In the genomic region with DNA sequence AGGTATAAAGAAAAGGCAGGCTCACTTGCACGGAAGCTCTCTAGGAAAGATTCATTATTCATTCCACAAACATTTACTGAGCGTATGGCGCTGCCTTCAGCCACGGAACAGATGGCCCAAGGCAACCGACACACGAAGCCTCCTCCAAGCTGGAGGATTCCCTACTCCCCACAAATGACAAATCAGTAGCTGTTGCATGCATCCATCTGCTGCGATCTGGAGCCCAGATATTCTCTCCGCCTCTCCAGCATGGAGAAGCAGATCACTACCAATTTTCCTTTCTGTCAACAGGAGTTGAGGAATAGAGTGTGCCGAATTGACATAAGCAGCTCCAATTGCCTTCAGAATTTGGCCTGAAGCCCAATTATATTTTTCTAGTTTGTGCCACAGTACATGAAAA, we compare ENCODE assay signal across 12 mouse cellular contexts.
DNase-seq lines count a peak whose midpoint lies in the region; ATAC-seq lines count a peak whose summit lies in the region.
"Had no signal": no experiment of that assay in that cellular context is flagged by ENCODE, and none has a peak within 500 bp of the region (broad histone marks: within the 10 kb centered on the region; RNA-seq: fewer than 3 reads in every experiment).

No protein-coding gene starts in this region.

- H3K27ac ChIP-seq in midbrain, embryonic 14.5 days (replicated peaks; ENCODE audit: low read depth, low read length): no peak overlapping the region
- H3K27ac ChIP-seq in midbrain, embryonic 16.5 days (ENCODE audit: low read length): no peak overlapping the region
- no peak overlapping the region for H3K27ac ChIP-seq in neural tube, embryonic 15.5 days (replicated peaks)
- no peak overlapping the region for H3K27ac ChIP-seq in kidney, embryonic 16.5 days (ENCODE audit: low read length)
- H3K27ac ChIP-seq: heart, embryonic 13.5 days; kidney, postnatal 0 days had no signal

- H3K4me1 ChIP-seq in midbrain, embryonic 14.5 days (ENCODE audit: control insufficient read depth, insufficient read depth, low read length): no peaks in the 10 kb centered on the region
- H3K4me1 ChIP-seq in midbrain, embryonic 16.5 days (ENCODE audit: control insufficient read depth, insufficient read depth, low read length): no peaks in the 10 kb centered on the region
- no peaks in the 10 kb centered on the region for H3K4me1 ChIP-seq in neural tube, embryonic 15.5 days
- H3K4me1 ChIP-seq in kidney, embryonic 16.5 days (ENCODE audit: insufficient read depth, low read length): no peaks in the 10 kb centered on the region
- H3K4me1 ChIP-seq: heart, embryonic 13.5 days; megakaryocyte, embryonic 14.5 days had no signal

- ATAC-seq in midbrain, embryonic 14.5 days (ENCODE audit: low FRiP score, low TSS enrichment): no peak
- ATAC-seq in midbrain, embryonic 16.5 days: no peak
- no peak for ATAC-seq in neural tube, embryonic 15.5 days (ENCODE audit: low FRiP score)
- no peak for ATAC-seq in kidney, embryonic 16.5 days (ENCODE audit: low FRiP score, low TSS enrichment)

- no peak overlapping the region for H3K4me3 ChIP-seq in midbrain, embryonic 14.5 days (replicated peaks; ENCODE audit: low read depth, low read length)
- no peak overlapping the region for H3K4me3 ChIP-seq in midbrain, embryonic 16.5 days (ENCODE audit: low read depth, low read length)
- H3K4me3 ChIP-seq in neural tube, embryonic 15.5 days (replicated peaks): no peak overlapping the region
- no peak overlapping the region for H3K4me3 ChIP-seq in kidney, embryonic 16.5 days (ENCODE audit: low read length)
- H3K4me3 ChIP-seq: heart, embryonic 13.5 days; megakaryocyte, embryonic 14.5 days had no signal

- 74% methylated on average over 9 of the region's 9 CpGs for WGBS in midbrain, embryonic 14.5 days
- 79% methylated on average over 9 of the region's 9 CpGs for WGBS in midbrain, embryonic 16.5 days
- 72% methylated on average over 9 of the region's 9 CpGs for WGBS in neural tube, embryonic 15.5 days
- 87% methylated on average over 9 of the region's 9 CpGs for WGBS in kidney, embryonic 16.5 days

- no peaks in the 10 kb centered on the region for H3K27me3 ChIP-seq in midbrain, embryonic 14.5 days (ENCODE audit: control insufficient read depth, insufficient read depth, low read length)
- H3K27me3 ChIP-seq in midbrain, embryonic 16.5 days (ENCODE audit: control insufficient read depth, insufficient read depth, low read depth, low read length): no peaks in the 10 kb centered on the region
- no peaks in the 10 kb centered on the region for H3K27me3 ChIP-seq in neural tube, embryonic 15.5 days (replicated peaks)
- H3K27me3 ChIP-seq in kidney, embryonic 16.5 days (ENCODE audit: insufficient read depth, low read length): no peaks in the 10 kb centered on the region
- H3K27me3 ChIP-seq: heart, embryonic 13.5 days; megakaryocyte, embryonic 14.5 days had no signal

- no peaks in the 10 kb centered on the region for H3K9me3 ChIP-seq in midbrain, embryonic 14.5 days (ENCODE audit: control insufficient read depth, low read length)
- no peaks in the 10 kb centered on the region for H3K9me3 ChIP-seq in midbrain, embryonic 16.5 days (replicated peaks; ENCODE audit: control insufficient read depth, low read length, poor library complexity, severe bottlenecking)
- H3K9me3 ChIP-seq in neural tube, embryonic 15.5 days (replicated peaks): no peaks in the 10 kb centered on the region
- no peaks in the 10 kb centered on the region for H3K9me3 ChIP-seq in kidney, embryonic 16.5 days (ENCODE audit: low read length)

- no peak overlapping the region for H3K4me2 ChIP-seq in midbrain, embryonic 14.5 days (ENCODE audit: low read length)
- no peak overlapping the region for H3K4me2 ChIP-seq in midbrain, embryonic 16.5 days (ENCODE audit: low read length)
- no peak overlapping the region for H3K4me2 ChIP-seq in neural tube, embryonic 15.5 days
- no peak overlapping the region for H3K4me2 ChIP-seq in kidney, embryonic 16.5 days (replicated peaks; ENCODE audit: low read depth, low read length)
- H3K4me2 ChIP-seq: heart, embryonic 13.5 days had no signal

- DNase-seq in midbrain, embryonic 14.5 days: peak; percentile 21
- DNase-seq in frontal cortex, adult 2 months (ENCODE audit: extremely low spot score in 1 of 2, low spot score in 1 of 2): peak; percentile 87 to 90
- peak; percentile 84 to 87 for DNase-seq in layer of hippocampus, postnatal 36 days
- peak; percentile 0 for DNase-seq in skeletal muscle tissue, adult 2 months (ENCODE audit: low read depth, low spot score)
- DNase-seq in liver: no peak
- DNase-seq: adrenal gland, postnatal 10 days had no signal

- H3K36me3 ChIP-seq in midbrain, embryonic 14.5 days (ENCODE audit: control insufficient read depth, insufficient read depth, low read length): no peaks in the 10 kb centered on the region
- H3K36me3 ChIP-seq in midbrain, embryonic 16.5 days (ENCODE audit: control insufficient read depth, insufficient read depth, low read length): no peaks in the 10 kb centered on the region
- H3K36me3 ChIP-seq in neural tube, embryonic 15.5 days: no peaks in the 10 kb centered on the region
- no peaks in the 10 kb centered on the region for H3K36me3 ChIP-seq in kidney, embryonic 16.5 days (ENCODE audit: insufficient read depth, low read length)
- H3K36me3 ChIP-seq: heart, embryonic 13.5 days had no signal

- no peak overlapping the region for H3K9ac ChIP-seq in midbrain, embryonic 14.5 days (replicated peaks; ENCODE audit: low read length)
- H3K9ac ChIP-seq in midbrain, embryonic 16.5 days (ENCODE audit: low read depth, low read length): no peak overlapping the region
- no peak overlapping the region for H3K9ac ChIP-seq in neural tube, embryonic 15.5 days (replicated peaks)
- no peak overlapping the region for H3K9ac ChIP-seq in kidney, embryonic 16.5 days (replicated peaks; ENCODE audit: low read length)
- H3K9ac ChIP-seq: heart, embryonic 13.5 days had no signal
